Mouse (Mus musculus) heart, embryonic 13.5 days (tissue): ENCODE data around the gene Itsn1. TPM values are rescaled to one million over a fixed set of nuclear protein-coding genes. Genes with fewer than 3 reads are reported as not detected.

Experiments used
- ATAC-seq: fragments of 200-750 bp; cut with Nextera tagmentation; 2 replicates; pipeline ENCODE4 v1.8.0; 2017; ENCODE audit warnings: moderate TSS enrichment; ENCODE audit not compliant: insufficient number of reproducible peaks, low FRiP score, low TSS enrichment; ENCODE audit errors: extremely low read depth
- H3K27ac ChIP-seq: fragments of 300-500 bp; sonication (generic); replicated peaks from 2 replicates; pipeline ENCODE4 v1.5.1; 2015; ENCODE audit warnings: moderate library complexity, mild to moderate bottlenecking, inconsistent platforms
- H3K27me3 ChIP-seq: fragments of 300-500 bp; sonication (generic); replicated peaks from 2 replicates; pipeline ENCODE4 v1.6.1; 2015; ENCODE audit warnings: mild to moderate bottlenecking, inconsistent platforms
- H3K36me3 ChIP-seq: fragments of 300-500 bp; sonication (generic); 2 replicates; pipeline ENCODE4 v1.6.1; 2015; ENCODE audit warnings: mild to moderate bottlenecking, inconsistent platforms
- H3K4me1 ChIP-seq: fragments of 300-500 bp; sonication (generic); 2 replicates; pipeline ENCODE4 v1.6.1; 2015; ENCODE audit warnings: inconsistent platforms
- H3K4me2 ChIP-seq: fragments of 300-500 bp; sonication (generic); 2 replicates; pipeline ENCODE4 v1.6.1; 2015; ENCODE audit warnings: inconsistent platforms, mild to moderate bottlenecking, moderate library complexity
- H3K4me3 ChIP-seq: fragments of 300-500 bp; sonication (generic); 2 replicates; pipeline ENCODE4 v1.5.1; 2015; ENCODE audit warnings: moderate library complexity, mild to moderate bottlenecking, inconsistent platforms
- H3K9ac ChIP-seq: fragments of 300-500 bp; sonication (generic); 2 replicates; pipeline ENCODE4 v1.6.1; 2015; ENCODE audit warnings: inconsistent platforms, mild to moderate bottlenecking, moderate library complexity
- H3K9me3 ChIP-seq: fragments of 300-500 bp; sonication (generic); 2 replicates; pipeline ENCODE4 v1.6.1; 2016; ENCODE audit warnings: inconsistent platforms
- WGBS: fragments of 180-500 bp; shearing (Covaris S2); methylation state at CpG from one replicate; pipeline ENCODE4 v1.1.7; 2015; ENCODE audit warnings: mixed read lengths; 5-methylcytosine and 5-hydroxymethylcytosine counted together
- polyA plus RNA-seq: library from polyadenylated mRNA; unstranded; fragments of >200 nt; fragmentation: Nextera tagmentation; extraction: Ambion mirVana; gene quantifications from 2 replicates; pipeline ENCODE4 v1.2.1, GENCODE M21; 2015

Gene Itsn1
- polyA plus RNA-seq, 1 experiment from 2014 or later: 19.5 TPM

- WGBS: 79% methylated on average over 6 of the region's 6 CpGs
- H3K9ac ChIP-seq: no peak overlapping the region
- H3K4me3 ChIP-seq: no peak overlapping the region
- no peaks in the 10 kb centered on the region for H3K9me3 ChIP-seq
- H3K27ac ChIP-seq: no peak overlapping the region
- no peak for ATAC-seq
- no peak overlapping the region for H3K4me2 ChIP-seq
- no peaks in the 10 kb centered on the region for H3K27me3 ChIP-seq
- peaks cover 33% of the 10 kb centered on the region for H3K4me1 ChIP-seq
- no peaks in the 10 kb centered on the region; the same call in 1 of the 2 replicates for H3K36me3 ChIP-seq
These were observed 25.9 kb downstream of the Itsn1 start for GRCm38 (mm10) chr16:91754957-91755356.

- no peaks in the 10 kb centered on the region for H3K27me3 ChIP-seq
- no peaks in the 10 kb centered on the region for H3K9me3 ChIP-seq
- no peak overlapping the region for H3K9ac ChIP-seq
- H3K4me2 ChIP-seq: no peak overlapping the region
- H3K4me3 ChIP-seq: no peak overlapping the region
- no peak overlapping the region for H3K27ac ChIP-seq
- H3K36me3 ChIP-seq: no peaks in the 10 kb centered on the region; the same call in 1 of the 2 replicates
- no peak for ATAC-seq
- H3K4me1 ChIP-seq: peaks cover 63% of the 10 kb centered on the region
- 74% methylated on average over 9 of the region's 9 CpGs for WGBS
These were observed 32.1 kb downstream of the Itsn1 start for GRCm38 (mm10) chr16:91761202-91761601.

DNA sequence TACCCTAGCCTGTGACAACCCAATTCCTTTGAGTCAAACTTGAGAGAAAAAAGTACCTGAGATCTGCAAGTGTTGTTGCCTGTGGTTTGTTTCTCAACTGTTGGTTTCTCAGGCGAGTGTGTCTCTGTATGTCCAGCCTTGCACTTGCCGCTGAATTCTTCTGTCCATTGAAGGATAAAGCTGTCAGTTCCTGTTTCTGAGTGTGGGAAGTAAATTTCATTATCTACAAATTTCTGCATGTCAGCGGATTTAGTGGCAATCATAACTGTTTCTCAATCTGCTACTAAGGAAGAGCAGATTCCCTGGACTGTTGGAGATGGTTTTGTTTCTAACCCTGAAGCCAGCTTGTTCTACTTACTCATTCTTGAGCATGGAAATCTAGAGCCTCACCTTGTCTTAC lies 32.7 kb downstream of the Itsn1 start:
- no peaks in the 10 kb centered on the region for H3K27me3 ChIP-seq
- no peak overlapping the region for H3K4me3 ChIP-seq
- 47% methylated on average over 3 of the region's 3 CpGs for WGBS
- no peaks in the 10 kb centered on the region for H3K9me3 ChIP-seq
- H3K4me1 ChIP-seq: peaks cover 63% of the 10 kb centered on the region
- H3K36me3 ChIP-seq: no peaks in the 10 kb centered on the region; the same call in 1 of the 2 replicates
- H3K9ac ChIP-seq: no peak overlapping the region
- H3K27ac ChIP-seq: no peak overlapping the region; the same call in 1 of the 2 replicates
- no peak for ATAC-seq
- no peak overlapping the region for H3K4me2 ChIP-seq

DNA sequence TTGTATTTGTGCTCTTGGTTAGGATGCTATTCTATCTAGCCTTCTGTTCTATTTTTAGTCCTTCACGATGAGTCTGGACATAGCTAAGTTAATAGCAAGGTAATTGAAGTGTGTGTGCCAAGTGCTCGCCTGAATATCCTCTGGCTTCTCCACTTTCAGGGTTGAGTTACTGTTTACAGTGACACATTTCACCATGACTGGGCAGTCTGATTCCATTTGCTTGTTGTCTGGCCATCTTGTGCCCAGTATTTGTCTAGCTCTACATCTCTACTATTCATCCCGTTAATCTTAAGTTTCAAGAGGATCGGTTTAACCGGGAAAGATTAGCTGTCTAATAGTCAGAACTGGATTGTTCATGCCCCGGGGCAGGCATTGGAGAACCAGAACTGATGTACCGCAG lies 33.4 kb downstream of the Itsn1 start:
- H3K27me3 ChIP-seq: no peaks in the 10 kb centered on the region
- ATAC-seq: no peak
- H3K9ac ChIP-seq: no peak overlapping the region
- H3K4me3 ChIP-seq: no peak overlapping the region
- H3K4me2 ChIP-seq: no peak overlapping the region
- 67% methylated on average over 7 of the region's 7 CpGs for WGBS
- H3K4me1 ChIP-seq: peaks cover 62% of the 10 kb centered on the region
- H3K36me3 ChIP-seq: no peaks in the 10 kb centered on the region
- H3K9me3 ChIP-seq: no peaks in the 10 kb centered on the region
- no peak overlapping the region; the same call in 1 of the 2 replicates for H3K27ac ChIP-seq

- H3K4me1 ChIP-seq: peaks cover 63% of the 10 kb centered on the region
- 50% methylated on average over 6 of the region's 6 CpGs for WGBS
These were observed 34.9 kb downstream of the Itsn1 start for GRCm38 (mm10) chr16:91763975-91764374.

DNA sequence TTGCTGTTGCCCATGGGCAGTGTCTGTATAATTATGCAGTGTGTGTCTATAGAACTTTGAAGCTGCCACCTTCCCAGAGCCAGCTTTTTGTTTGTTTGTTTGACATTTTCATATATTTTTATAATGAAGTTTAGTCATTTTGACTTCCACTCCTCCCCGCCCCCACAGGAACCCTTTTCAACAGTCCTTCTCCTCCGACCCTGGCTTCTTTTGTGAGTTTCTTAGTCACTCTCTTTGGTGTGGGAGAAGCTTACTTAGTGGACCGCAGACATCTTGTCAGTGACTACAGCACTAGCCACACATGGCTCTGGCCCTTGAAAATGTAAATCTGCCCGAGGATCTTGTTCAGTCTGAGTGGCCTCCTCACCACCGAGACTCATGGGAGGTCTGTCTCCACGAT lies 35.3 kb downstream of the Itsn1 start:
- H3K9ac ChIP-seq: peak overlapping the region; percentile 16; the same call in 1 of the 2 replicates
- no peak overlapping the region for H3K4me3 ChIP-seq
- no peak overlapping the region for H3K27ac ChIP-seq
- no peak overlapping the region for H3K4me2 ChIP-seq
- WGBS: 54% methylated on average over 6 of the region's 6 CpGs
- no peak for ATAC-seq
- peaks cover 58% of the 10 kb centered on the region for H3K4me1 ChIP-seq
- no peaks in the 10 kb centered on the region for H3K36me3 ChIP-seq
- no peaks in the 10 kb centered on the region for H3K27me3 ChIP-seq
- H3K9me3 ChIP-seq: no peaks in the 10 kb centered on the region

More at GRCm38 (mm10) chr16:91763975-91764374, 34.9 kb downstream of the Itsn1 start:
- 0 out of 2 replicates have a peak overlapping the region, but pooled peaks have one; percentile 6 for H3K9ac ChIP-seq
- no peak for ATAC-seq
- H3K4me2 ChIP-seq: no peak overlapping the region
- no peaks in the 10 kb centered on the region for H3K9me3 ChIP-seq
- H3K4me3 ChIP-seq: no peak overlapping the region
- no peak overlapping the region for H3K27ac ChIP-seq
- no peaks in the 10 kb centered on the region for H3K36me3 ChIP-seq
- H3K27me3 ChIP-seq: no peaks in the 10 kb centered on the region

DNA sequence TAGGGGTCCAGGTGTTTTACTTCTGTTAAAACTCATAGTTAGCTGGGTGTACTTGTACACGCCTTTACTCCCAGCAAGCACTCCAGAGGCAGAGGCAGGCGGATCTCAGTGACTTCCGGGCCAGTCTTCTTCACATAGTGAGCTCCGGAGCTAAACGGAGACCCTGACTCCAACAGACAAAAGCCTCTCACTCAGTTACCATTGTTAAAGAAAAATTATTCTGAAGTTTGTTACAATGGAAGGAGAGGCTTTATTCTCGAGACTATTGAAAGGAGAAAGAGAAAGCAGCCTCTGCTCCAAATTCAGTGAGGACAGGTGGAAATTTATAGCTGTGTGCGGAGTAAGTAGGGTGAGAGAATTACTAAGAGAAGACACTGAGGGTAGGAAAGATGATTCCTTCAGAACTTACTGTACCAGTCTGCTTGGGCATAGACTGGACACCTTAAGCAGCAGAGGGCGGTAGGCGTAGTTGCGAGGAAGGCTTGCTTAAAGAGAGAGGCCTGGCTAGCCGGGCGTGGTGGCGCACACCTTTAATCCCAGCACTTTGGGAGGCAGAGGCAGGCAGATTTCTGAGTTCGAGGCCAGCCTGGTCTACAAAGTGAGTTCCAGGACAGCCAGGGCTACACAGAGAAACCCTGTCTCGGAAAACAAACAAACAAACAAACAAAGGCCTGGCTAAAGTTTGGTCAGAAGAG lies 36.2 kb downstream of the Itsn1 start:
- peaks cover 62% of the 10 kb centered on the region for H3K4me1 ChIP-seq
- no peak overlapping the region for H3K4me2 ChIP-seq
- no peak for ATAC-seq
- no peaks in the 10 kb centered on the region for H3K36me3 ChIP-seq
- H3K4me3 ChIP-seq: no peak overlapping the region
- no peak overlapping the region for H3K9ac ChIP-seq
- H3K9me3 ChIP-seq: no peaks in the 10 kb centered on the region
- H3K27ac ChIP-seq: no peak overlapping the region
- no peaks in the 10 kb centered on the region for H3K27me3 ChIP-seq
- 90% methylated on average over 15 of the region's 15 CpGs for WGBS

GRCm38 (mm10) chr16:91765816-91766210 lies 36.7 kb downstream of the Itsn1 start:
- H3K4me2 ChIP-seq: no peak overlapping the region
- peaks cover 65% of the 10 kb centered on the region for H3K4me1 ChIP-seq
- H3K27ac ChIP-seq: no peak overlapping the region
- ATAC-seq: no peak
- no peaks in the 10 kb centered on the region for H3K9me3 ChIP-seq
- no peak overlapping the region for H3K9ac ChIP-seq
- H3K27me3 ChIP-seq: no peaks in the 10 kb centered on the region
- H3K36me3 ChIP-seq: no peaks in the 10 kb centered on the region
- no peak overlapping the region for H3K4me3 ChIP-seq
- 85% methylated on average over 15 of the region's 15 CpGs for WGBS

- H3K27ac ChIP-seq: 0 out of 2 replicates have a peak overlapping the region, but pooled peaks have one; percentile 22
These were observed 38.2 kb downstream of the Itsn1 start for GRCm38 (mm10) chr16:91767165-91767701.

DNA sequence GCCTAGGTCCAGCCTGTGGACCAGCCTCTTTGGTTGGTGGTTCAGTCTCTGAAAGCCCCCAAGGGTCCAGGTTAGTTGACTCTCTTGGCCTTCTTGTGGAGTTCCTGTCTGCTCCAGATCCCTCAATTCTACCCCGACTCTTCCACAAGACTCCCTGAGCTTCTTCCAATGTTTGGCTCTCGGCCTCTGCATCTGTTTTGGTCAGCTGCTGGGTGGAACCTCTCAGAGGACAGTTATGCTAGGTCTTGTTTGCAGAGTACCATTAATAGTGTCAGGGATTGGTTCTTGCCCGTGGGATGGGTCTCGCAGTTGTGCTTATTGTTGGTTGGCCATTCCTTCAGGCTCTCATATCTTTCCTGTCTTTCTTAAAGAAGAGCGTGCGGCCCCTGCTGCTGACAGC lies 39.5 kb downstream of the Itsn1 start:
- ATAC-seq: no peak
- H3K4me1 ChIP-seq: peaks cover 63% of the 10 kb centered on the region
- H3K27me3 ChIP-seq: no peaks in the 10 kb centered on the region
- H3K4me3 ChIP-seq: no peak overlapping the region
- no peak overlapping the region for H3K9ac ChIP-seq
- no peaks in the 10 kb centered on the region for H3K36me3 ChIP-seq
- 90% methylated on average over 6 of the region's 6 CpGs for WGBS
- no peaks in the 10 kb centered on the region for H3K9me3 ChIP-seq
- H3K27ac ChIP-seq: no peak overlapping the region
- H3K4me2 ChIP-seq: no peak overlapping the region

More at GRCm38 (mm10) chr16:91767165-91767701, 38.2 kb downstream of the Itsn1 start:
- WGBS: 74% methylated on average over 11 of the region's 11 CpGs
- H3K4me2 ChIP-seq: no peak overlapping the region
- H3K27me3 ChIP-seq: no peaks in the 10 kb centered on the region
- no peak for ATAC-seq
- no peaks in the 10 kb centered on the region for H3K36me3 ChIP-seq
- H3K9ac ChIP-seq: no peak overlapping the region; the same call in 1 of the 2 replicates
- H3K9me3 ChIP-seq: no peaks in the 10 kb centered on the region
- no peak overlapping the region for H3K4me3 ChIP-seq
- H3K4me1 ChIP-seq: peaks cover 65% of the 10 kb centered on the region

DNA sequence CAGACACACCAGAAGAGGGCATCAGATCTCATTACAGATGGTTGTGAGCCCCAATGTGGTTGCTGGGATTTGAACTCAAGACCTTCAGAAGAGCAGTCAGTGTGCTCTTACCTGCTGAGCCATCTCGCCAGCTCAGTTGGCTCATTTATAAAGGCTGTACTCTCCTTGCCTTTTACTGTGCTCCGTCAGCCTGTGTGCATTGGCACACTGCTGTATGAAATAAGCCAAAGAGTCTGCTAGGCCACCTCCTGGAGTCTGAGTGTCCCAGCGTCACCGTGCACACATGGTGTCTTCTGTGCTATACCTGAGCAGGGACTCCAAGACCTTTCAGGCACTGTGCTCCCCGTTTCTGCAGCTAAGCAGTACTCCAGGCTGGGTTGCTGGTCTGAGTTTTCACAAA lies 40.8 kb downstream of the Itsn1 start:
- WGBS: 82% methylated on average over 5 of the region's 5 CpGs
- no peaks in the 10 kb centered on the region for H3K9me3 ChIP-seq
- H3K4me2 ChIP-seq: no peak overlapping the region
- H3K4me1 ChIP-seq: peaks cover 54% of the 10 kb centered on the region
- no peak overlapping the region for H3K27ac ChIP-seq
- no peaks in the 10 kb centered on the region for H3K27me3 ChIP-seq
- H3K9ac ChIP-seq: no peak overlapping the region
- ATAC-seq: no peak
- H3K36me3 ChIP-seq: no peaks in the 10 kb centered on the region
- H3K4me3 ChIP-seq: no peak overlapping the region

DNA sequence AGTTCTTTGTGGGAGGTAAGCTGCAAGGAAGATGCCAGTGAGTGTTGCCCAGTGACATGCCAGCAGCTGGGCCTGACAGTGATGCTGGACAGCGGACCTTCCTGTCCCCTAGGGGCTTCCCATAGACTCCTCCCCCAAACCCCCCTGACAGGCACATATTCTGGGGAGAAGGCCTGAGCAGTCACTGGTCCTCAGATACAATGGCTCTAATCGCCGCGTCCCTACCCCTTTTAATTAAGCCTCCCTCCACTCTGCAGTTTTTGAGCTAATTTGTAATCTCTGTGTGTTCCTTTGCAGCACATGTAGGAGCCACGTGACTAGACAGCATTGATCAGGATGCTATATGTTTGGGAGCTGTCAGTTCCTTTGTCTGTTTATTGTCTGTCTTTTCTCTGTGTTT lies 41.6 kb downstream of the Itsn1 start:
- 39% methylated on average over 5 of the region's 5 CpGs for WGBS
- H3K9me3 ChIP-seq: no peaks in the 10 kb centered on the region
- H3K4me2 ChIP-seq: no peak overlapping the region
- H3K36me3 ChIP-seq: no peaks in the 10 kb centered on the region
- H3K9ac ChIP-seq: no peak overlapping the region
- peak overlapping the region; percentile 26 for H3K27ac ChIP-seq
- no peak overlapping the region for H3K4me3 ChIP-seq
- no peaks in the 10 kb centered on the region for H3K27me3 ChIP-seq
- peaks cover 54% of the 10 kb centered on the region for H3K4me1 ChIP-seq
- no peak for ATAC-seq
